Mouse (Mus musculus) stomach, embryonic 16.5 days (tissue): ENCODE measurements at regions not wholly inside any gene's neighbourhood (a gene's known extent, or its start where the extent isn't known, plus 50 kb on each side); places are given as distances from the start of the nearest gene placed in this dataset.
A peak's percentile ranks its signal among the peaks of the same experiment; 100 is the strongest.

Experiments used
- ATAC-seq: fragments of 200-750 bp; cut with Nextera tagmentation; 2 replicates; pipeline ENCODE4 v1.8.0; 2017; ENCODE audit warnings: moderate number of reproducible peaks, moderate TSS enrichment; ENCODE audit not compliant: insufficient read depth, low FRiP score
- H3K27ac ChIP-seq: fragments of 300-500 bp; sonication (generic); 2 replicates; pipeline ENCODE4 v1.5.1; 2014; ENCODE audit warnings: low read length
- H3K27me3 ChIP-seq: fragments of 300-500 bp; sonication (generic); 2 replicates; pipeline ENCODE4 v1.6.1; 2014; ENCODE audit warnings: low read length, control low read depth, mixed read lengths; ENCODE audit not compliant: control insufficient read depth, insufficient read depth
- H3K36me3 ChIP-seq: fragments of 300-500 bp; sonication (generic); 2 replicates; pipeline ENCODE4 v1.6.1; 2014; ENCODE audit warnings: low read length; ENCODE audit not compliant: control insufficient read depth, insufficient read depth
- H3K4me1 ChIP-seq: fragments of 300-500 bp; sonication (generic); 2 replicates; pipeline ENCODE4 v1.6.1; 2014; ENCODE audit warnings: low read length, control low read depth, mixed read lengths; ENCODE audit not compliant: control insufficient read depth, insufficient read depth
- H3K4me2 ChIP-seq: fragments of 300-500 bp; sonication (generic); 2 replicates; pipeline ENCODE4 v1.6.1; 2014; ENCODE audit warnings: low read depth, low read length, mixed read lengths
- H3K4me3 ChIP-seq: fragments of 300-500 bp; sonication (generic); replicated peaks from 2 replicates; pipeline ENCODE4 v1.5.1; 2014; ENCODE audit warnings: mild to moderate bottlenecking, low read length
- H3K9ac ChIP-seq: fragments of 300-500 bp; sonication (generic); 2 replicates; pipeline ENCODE4 v1.6.1; 2014; ENCODE audit warnings: low read length
- H3K9me3 ChIP-seq: fragments of 300-500 bp; sonication (generic); replicated peaks from 2 replicates; pipeline ENCODE4 v1.6.1; 2016; ENCODE audit warnings: low read length, control low read depth; ENCODE audit not compliant: control insufficient read depth
- WGBS: fragments of 180-500 bp; shearing (Covaris S2); extraction: QIAGEN DNeasy Blood & Tissue Kit; methylation state at CpG from one replicate; pipeline ENCODE4 v1.1.7; 2014; 5-methylcytosine and 5-hydroxymethylcytosine counted together

DNA sequence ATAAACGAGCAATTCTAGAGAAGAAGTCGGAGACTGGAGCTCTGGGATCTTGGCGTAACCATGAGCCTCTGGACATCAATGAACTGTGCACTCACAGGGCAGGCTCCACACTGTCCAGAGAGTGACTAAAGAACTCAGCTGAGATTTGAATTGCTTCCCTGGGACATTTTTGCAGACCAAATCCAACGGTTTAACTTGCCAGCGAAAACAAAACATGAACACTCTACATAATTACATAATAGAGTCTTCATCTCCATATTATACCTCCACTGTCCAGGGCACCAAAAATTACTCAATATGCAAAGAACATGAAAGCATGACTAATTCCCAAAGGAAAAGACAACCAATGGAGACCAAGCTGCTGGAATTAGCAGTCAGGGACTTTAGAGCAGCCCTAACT lies 119.9 kb upstream of the Mrps22 start:
- Histone ChIP-seq H3K9ac (no peak overlapping the region), H3K4me2 (no peak overlapping the region), H3K36me3 (no peaks in the 10 kb centered on the region), H3K9me3 (no peaks in the 10 kb centered on the region), H3K27me3 (no peaks in the 10 kb centered on the region), H3K4me1 (no peaks in the 10 kb centered on the region; the same call in 1 of the 2 replicates), H3K4me3 (no peak overlapping the region), H3K27ac (no peak overlapping the region)
- no peak for ATAC-seq
- WGBS = 86% methylated on average over 5 of the region's 5 CpGs

DNA sequence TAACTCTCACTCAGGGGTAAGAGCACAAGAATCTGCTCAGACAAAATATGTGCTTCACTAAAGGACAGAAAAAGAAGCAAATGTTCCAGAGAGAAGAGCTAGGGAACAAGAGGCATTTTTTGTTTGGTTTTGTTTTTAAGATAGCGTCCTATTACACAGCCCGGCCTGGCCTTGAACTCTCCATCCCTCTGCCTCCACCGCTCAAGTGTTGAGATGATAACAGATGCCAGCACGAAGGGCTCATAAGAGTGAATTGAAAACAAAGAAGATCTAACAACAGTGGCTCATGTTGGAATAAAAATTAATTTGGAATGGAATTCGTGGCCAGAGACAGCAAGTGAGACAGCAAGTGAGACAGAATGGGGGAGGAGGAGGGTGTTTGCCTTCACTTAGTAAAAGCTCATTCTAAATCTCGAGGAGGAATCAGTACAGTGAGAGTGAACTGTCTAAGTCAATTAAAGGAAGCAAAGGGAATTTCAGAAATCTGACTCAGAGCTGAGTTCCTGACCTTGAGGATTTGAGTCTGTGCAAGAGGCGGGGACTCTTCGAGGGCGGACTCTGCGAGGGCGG lies 116.3 kb upstream of the Mrps22 start:
- Histone ChIP-seq H3K27me3 (no peaks in the 10 kb centered on the region), H3K9me3 (no peaks in the 10 kb centered on the region), H3K9ac (no peak overlapping the region), H3K27ac (no peak overlapping the region), H3K36me3 (no peaks in the 10 kb centered on the region), H3K4me3 (no peak overlapping the region), H3K4me1 (no peaks in the 10 kb centered on the region), H3K4me2 (no peak overlapping the region)
- WGBS = 54% methylated on average over 11 of the region's 11 CpGs
- ATAC-seq = no peak

- H3K36me3 ChIP-seq = no peaks in the 10 kb centered on the region
- no peak overlapping the region for H3K27ac ChIP-seq
- H3K9ac ChIP-seq = no peak overlapping the region
- WGBS = 73% methylated on average over 9 of the region's 9 CpGs
- H3K9me3 ChIP-seq = no peaks in the 10 kb centered on the region
- H3K4me3 ChIP-seq = no peak overlapping the region
- no peak for ATAC-seq
- no peak overlapping the region for H3K4me2 ChIP-seq
- no peaks in the 10 kb centered on the region for H3K4me1 ChIP-seq
- H3K27me3 ChIP-seq = no peaks in the 10 kb centered on the region
Measured at GRCm38 (mm10) chr9:98714661-98715060, 113.2 kb upstream of the Mrps22 start.

DNA sequence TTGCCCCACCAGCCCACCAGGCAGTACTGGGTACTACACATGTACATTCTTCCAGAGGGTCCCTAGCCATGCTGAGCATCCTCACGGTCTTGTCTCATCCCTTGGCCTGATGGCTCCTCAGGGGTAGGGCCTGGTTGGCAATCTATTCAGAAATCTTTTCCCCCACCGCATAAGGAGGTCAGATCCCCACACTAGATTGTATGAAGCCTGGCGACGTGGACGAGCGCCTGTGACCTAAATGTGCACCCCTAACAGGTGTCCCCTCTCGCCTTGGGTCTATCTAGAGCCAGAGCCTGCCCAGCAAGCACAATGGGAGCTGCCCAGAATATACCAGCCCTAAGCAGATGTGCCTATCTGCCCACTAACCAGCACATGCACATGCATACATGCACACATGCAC lies 111.4 kb upstream of the Mrps22 start:
- Histone ChIP-seq H3K4me1 (no peaks in the 10 kb centered on the region), H3K27ac (no peak overlapping the region), H3K9ac (no peak overlapping the region), H3K4me3 (no peak overlapping the region), H3K4me2 (no peak overlapping the region), H3K27me3 (no peaks in the 10 kb centered on the region), H3K36me3 (no peaks in the 10 kb centered on the region), H3K9me3 (no peaks in the 10 kb centered on the region)
- whole genome bisulfite sequencing = 82% methylated on average over 7 of the region's 7 CpGs
- no peak for ATAC-seq

DNA sequence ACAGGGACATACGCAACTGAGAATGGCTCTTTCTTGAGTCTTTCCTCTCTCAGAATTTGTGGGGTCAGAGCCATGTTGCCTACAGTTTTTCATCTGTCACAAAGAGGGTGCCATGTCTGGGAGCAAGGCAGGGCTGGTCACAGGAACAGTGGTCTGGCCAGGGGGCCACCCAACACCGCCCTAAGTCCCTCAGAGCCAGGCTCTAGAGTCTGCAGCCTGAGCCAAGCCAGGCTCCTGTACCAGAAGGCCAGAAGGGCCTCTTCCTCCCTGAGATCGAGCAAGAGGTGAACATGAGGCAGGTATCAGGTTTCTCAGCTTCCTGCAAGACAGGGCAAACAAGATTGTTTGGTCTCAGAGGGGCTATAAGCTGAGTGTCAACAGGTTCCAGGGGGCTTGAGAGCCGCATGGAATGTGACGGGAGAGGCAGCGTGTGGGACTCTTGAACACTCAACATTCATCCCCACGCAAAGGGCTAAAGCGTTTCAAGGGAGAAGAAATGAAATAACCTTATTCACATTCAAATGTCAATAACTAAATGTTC lies 110.6 kb upstream of the Mrps22 start:
- H3K27ac ChIP-seq = no peak overlapping the region
- H3K9ac ChIP-seq = no peak overlapping the region
- H3K4me1 ChIP-seq = no peaks in the 10 kb centered on the region
- no peaks in the 10 kb centered on the region for H3K9me3 ChIP-seq
- H3K4me2 ChIP-seq = no peak overlapping the region
- 66% methylated on average over 8 of the region's 8 CpGs for WGBS
- no peak overlapping the region for H3K4me3 ChIP-seq
- H3K36me3 ChIP-seq = no peaks in the 10 kb centered on the region
- no peaks in the 10 kb centered on the region for H3K27me3 ChIP-seq
- ATAC-seq = no peak

DNA sequence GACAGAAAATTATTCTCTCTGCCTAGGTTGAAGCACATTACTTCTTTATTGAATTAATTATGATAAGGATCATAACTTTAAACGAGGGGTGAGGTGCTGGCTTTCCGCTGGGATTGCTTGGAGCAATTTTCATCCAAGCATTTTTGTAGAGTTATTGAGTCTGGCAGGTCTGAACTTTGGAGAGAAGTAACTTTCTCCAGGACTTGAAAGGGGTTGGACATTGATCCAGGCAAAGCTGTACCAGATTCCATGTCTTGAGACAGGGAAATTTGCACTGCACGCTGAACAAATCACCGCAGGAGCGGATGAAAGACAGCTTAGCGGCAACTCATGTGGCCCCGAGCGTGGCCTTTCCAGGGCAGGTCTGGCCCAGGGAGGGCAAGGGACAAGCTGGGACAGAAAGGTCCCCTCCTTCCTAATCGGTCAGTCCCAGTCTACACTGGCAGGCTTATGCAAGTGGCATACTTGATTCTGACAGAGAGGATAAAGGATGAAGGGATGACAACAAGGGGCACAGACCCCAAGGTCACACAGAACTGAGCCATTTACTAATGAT lies 108.8 kb upstream of the Mrps22 start:
- WGBS = 56% methylated on average over 9 of the region's 9 CpGs
- H3K4me1 ChIP-seq = no peaks in the 10 kb centered on the region
- H3K4me2 ChIP-seq = no peak overlapping the region
- no peak overlapping the region for H3K9ac ChIP-seq
- no peak for ATAC-seq
- no peaks in the 10 kb centered on the region for H3K27me3 ChIP-seq
- H3K4me3 ChIP-seq = no peak overlapping the region
- H3K9me3 ChIP-seq = no peaks in the 10 kb centered on the region
- H3K27ac ChIP-seq = no peak overlapping the region
- H3K36me3 ChIP-seq = no peaks in the 10 kb centered on the region

DNA sequence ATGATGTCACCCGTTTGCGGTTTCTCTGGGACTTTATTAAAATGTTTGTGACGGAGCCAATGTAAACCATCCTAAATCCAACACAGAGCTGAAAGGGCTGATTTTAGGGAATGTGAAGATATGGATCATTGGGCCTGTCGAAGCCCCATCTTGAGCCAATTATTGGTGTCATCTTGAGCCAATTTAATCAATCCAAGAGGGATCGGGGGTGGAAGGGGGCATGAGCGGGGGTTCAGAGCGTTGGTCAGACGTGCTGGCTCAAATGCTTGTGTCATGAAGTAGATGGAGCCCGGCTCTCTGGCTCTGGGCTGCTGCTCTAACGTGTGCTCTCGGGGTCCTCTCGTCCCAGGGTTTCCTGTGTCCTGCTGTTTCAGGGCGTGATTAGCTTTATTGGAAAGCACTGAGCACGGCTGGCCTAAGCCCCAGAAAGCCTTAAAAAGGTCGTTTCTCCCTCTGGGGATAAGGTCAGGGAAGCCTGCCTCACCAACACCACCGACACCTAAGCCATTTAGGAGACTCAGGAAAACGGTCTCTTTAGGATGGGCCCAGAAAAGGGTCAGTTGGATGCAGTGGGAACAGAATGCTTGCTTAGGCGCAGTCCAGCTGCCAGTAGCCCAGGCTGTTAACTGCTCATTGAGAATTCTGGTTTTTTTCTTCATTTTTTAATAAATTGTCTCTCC lies 106.7 kb upstream of the Mrps22 start:
- no peaks in the 10 kb centered on the region for H3K9me3 ChIP-seq
- H3K4me3 ChIP-seq = no peak overlapping the region
- no peak overlapping the region for H3K4me2 ChIP-seq
- H3K36me3 ChIP-seq = no peaks in the 10 kb centered on the region
- no peak overlapping the region for H3K27ac ChIP-seq
- no peaks in the 10 kb centered on the region for H3K27me3 ChIP-seq
- H3K4me1 ChIP-seq = peaks cover 8% of the 10 kb centered on the region; the same call in 1 of the 2 replicates
- no peak for ATAC-seq
- H3K9ac ChIP-seq = no peak overlapping the region
- 67% methylated on average over 18 of the region's 18 CpGs for WGBS

DNA sequence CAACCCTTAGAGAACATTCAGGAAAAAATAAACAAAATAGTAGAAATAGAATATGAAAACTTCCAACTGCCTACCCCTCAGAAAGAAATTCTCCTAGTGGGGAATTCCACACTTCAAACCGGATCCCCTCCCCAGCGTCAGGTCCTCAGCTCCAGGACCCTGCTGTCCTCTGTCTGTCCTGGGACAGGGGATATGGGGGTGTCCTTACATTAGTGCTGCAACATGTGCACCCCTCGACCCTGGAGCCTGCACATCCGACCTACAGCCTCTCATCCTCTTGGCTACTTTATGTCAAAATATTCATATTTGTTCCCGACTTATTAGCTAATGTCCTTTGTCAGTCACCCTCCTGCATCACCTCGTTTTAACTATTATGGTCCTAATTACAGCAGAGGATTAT lies 106.0 kb upstream of the Mrps22 start:
- no peak overlapping the region for H3K4me2 ChIP-seq
- H3K27me3 ChIP-seq = no peaks in the 10 kb centered on the region
- 83% methylated on average over 6 of the region's 6 CpGs for WGBS
- H3K9ac ChIP-seq = no peak overlapping the region
- no peak for ATAC-seq
- H3K4me1 ChIP-seq = peaks cover 8% of the 10 kb centered on the region; the same call in 1 of the 2 replicates
- no peak overlapping the region for H3K27ac ChIP-seq
- H3K36me3 ChIP-seq = no peaks in the 10 kb centered on the region
- no peaks in the 10 kb centered on the region for H3K9me3 ChIP-seq
- H3K4me3 ChIP-seq = no peak overlapping the region

GRCm38 (mm10) chr9:98704131-98704530 lies 102.7 kb upstream of the Mrps22 start:
- Histone ChIP-seq H3K4me3 (no peak overlapping the region), H3K36me3 (no peaks in the 10 kb centered on the region), H3K9me3 (no peaks in the 10 kb centered on the region), H3K4me2 (no peak overlapping the region), H3K4me1 (peaks cover 8% of the 10 kb centered on the region; the same call in 1 of the 2 replicates), H3K27me3 (no peaks in the 10 kb centered on the region), H3K9ac (no peak overlapping the region), H3K27ac (no peak overlapping the region)
- 26% methylated on average over 5 of the region's 5 CpGs for WGBS
- ATAC-seq = peak; percentile 41
